Mouse (Mus musculus): ENCODE measurements around the gene Ctnnd2.

DNA sequence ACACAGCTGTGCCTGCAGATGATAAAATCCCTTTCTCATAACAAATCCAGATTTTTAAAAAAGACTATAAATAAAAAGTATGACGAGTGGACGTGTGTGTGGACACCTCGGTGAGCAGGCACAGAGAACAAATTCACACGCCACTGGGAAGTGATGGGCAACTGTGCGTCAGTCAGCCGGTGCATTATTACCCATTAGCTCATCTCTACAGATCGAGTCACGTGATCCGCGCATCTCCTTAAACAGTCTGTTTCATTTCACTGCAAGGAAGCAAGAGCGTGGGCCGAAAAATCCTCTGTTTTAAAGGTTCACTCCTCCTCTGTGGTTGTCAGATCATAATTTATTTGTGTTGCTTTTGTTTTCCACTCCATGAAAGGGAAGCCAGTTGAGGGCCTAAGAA is 378.6 kb downstream of the Ctnnd2 start:
- TF ChIP-seq CTCF (IDR thresholded peaks at IDR 0.05) (no peak), EP300 (IDR thresholded peaks at IDR 0.05; ENCODE audit: insufficient read depth, low read depth, low read length) (no peak), POLR2A (IDR thresholded peaks at IDR 0.05; ENCODE audit: insufficient read depth, low read depth, low read length) (no peak)
